Mouse (Mus musculus) embryonic facial prominence, embryonic 11.5 days (tissue): ENCODE results near the gene Adgrg3. TPM values are rescaled to one million over a fixed set of nuclear protein-coding genes. Genes with fewer than 3 reads are reported as not detected.

Experiments
- ATAC-seq: fragments of 200-750 bp; cut with Nextera tagmentation; replicated peaks from 2 replicates; pipeline ENCODE4 v1.8.0; 2017; ENCODE audit warnings: low read depth; ENCODE audit not compliant: insufficient number of reproducible peaks, low FRiP score, low TSS enrichment
- DNase-seq: peaks from one replicate; pipeline ENCODE4 v3.0.0-alpha.2; 2015; ENCODE audit warnings: low spot score
- H3K27ac ChIP-seq: fragments of 300-500 bp; sonication (generic); replicated peaks from 2 replicates; pipeline ENCODE4 v1.5.1; 2014; ENCODE audit warnings: mild to moderate bottlenecking, low read depth, low read length, control low read depth
- H3K27me3 ChIP-seq: fragments of 300-500 bp; sonication (generic); 2 replicates; pipeline ENCODE4 v1.6.1; 2014; ENCODE audit warnings: mild to moderate bottlenecking, low read length, moderate library complexity, mixed read lengths; ENCODE audit not compliant: control insufficient read depth, insufficient read depth
- H3K36me3 ChIP-seq: fragments of 300-500 bp; sonication (generic); replicated peaks from 2 replicates; pipeline ENCODE4 v1.6.1; 2014; ENCODE audit warnings: low read depth, mild to moderate bottlenecking, low read length, moderate library complexity, mixed read lengths; ENCODE audit not compliant: control insufficient read depth, insufficient read depth
- H3K4me1 ChIP-seq: fragments of 300-500 bp; sonication (generic); 2 replicates; pipeline ENCODE4 v1.6.1; 2014; ENCODE audit warnings: low read length, mixed read lengths; ENCODE audit not compliant: control insufficient read depth, insufficient read depth
- H3K4me2 ChIP-seq: fragments of 300-500 bp; sonication (generic); 2 replicates; pipeline ENCODE4 v1.6.1; 2014; ENCODE audit warnings: low read depth, mild to moderate bottlenecking, control low read depth, low read length, moderate library complexity
- H3K4me3 ChIP-seq: fragments of 300-500 bp; sonication (generic); 2 replicates; pipeline ENCODE4 v1.5.1; 2014; ENCODE audit warnings: low read depth, low read length, control low read depth
- H3K9ac ChIP-seq: fragments of 300-500 bp; sonication (generic); replicated peaks from 2 replicates; pipeline ENCODE4 v1.6.1; 2014; ENCODE audit warnings: mild to moderate bottlenecking, control low read depth, low read length
- H3K9me3 ChIP-seq: fragments of 300-500 bp; sonication (generic); replicated peaks from 2 replicates; pipeline ENCODE4 v1.6.1; 2016; ENCODE audit warnings: mild to moderate bottlenecking, low read length, inconsistent platforms, mixed read lengths; ENCODE audit not compliant: control insufficient read depth
- WGBS: fragments of 180-500 bp; shearing (Covaris S2); extraction: QIAGEN DNeasy Blood & Tissue Kit; methylation state at CpG from one replicate; pipeline ENCODE4 v1.1.7; 2014; 5-methylcytosine and 5-hydroxymethylcytosine counted together
- polyA plus RNA-seq: library from polyadenylated mRNA; unstranded; fragments of >200 nt; fragmentation: Nextera tagmentation; extraction: Ambion mirVana; gene quantifications from 2 replicates; pipeline ENCODE4 v1.2.1, GENCODE M21; 2014

The Adgrg3 gene
- polyA plus RNA-seq, 1 experiment from 2014 or later = 2.0 TPM

GRCm38 (mm10) chr8:94994006-94994405, 23.5 kb upstream of the Adgrg3 start:
- ATAC-seq (peak; percentile 88), DNase-seq (peak; percentile 89)
- no peaks in the 10 kb centered on the region for H3K9me3 ChIP-seq
- peak overlapping the region; percentile 47 for H3K9ac ChIP-seq
- 4% methylated on average over 13 of the region's 14 CpGs for WGBS
- peak overlapping the region; percentile 19 for H3K4me2 ChIP-seq
- H3K4me1 ChIP-seq = no peaks in the 10 kb centered on the region; the same call in 1 of the 2 replicates
- no peaks in the 10 kb centered on the region for H3K27me3 ChIP-seq
- H3K36me3 ChIP-seq = no peaks in the 10 kb centered on the region
- H3K4me3 ChIP-seq = peak overlapping the region; percentile 11; the same call in 1 of the 2 replicates
- H3K27ac ChIP-seq = peak overlapping the region; percentile 31; the same call in 1 of the 2 replicates

- no peaks in the 10 kb centered on the region for H3K36me3 ChIP-seq
- peak overlapping the region; percentile 19 for H3K4me2 ChIP-seq
- H3K4me1 ChIP-seq = peaks cover 4% of the 10 kb centered on the region
- ATAC-seq (0 out of 2 replicates have a peak, but pooled peaks have one; percentile 30), DNase-seq (no peak)
- peak overlapping the region; percentile 31; the same call in 1 of the 2 replicates for H3K27ac ChIP-seq
- peak overlapping the region; percentile 47 for H3K9ac ChIP-seq
- no peaks in the 10 kb centered on the region for H3K27me3 ChIP-seq
- WGBS = 29% methylated on average over 1 of the region's 1 CpGs
- H3K9me3 ChIP-seq = no peaks in the 10 kb centered on the region
- peak overlapping the region; percentile 11 for H3K4me3 ChIP-seq
Measured at GRCm38 (mm10) chr8:94994510-94994909, 23.0 kb upstream of the Adgrg3 start.

- Histone ChIP-seq H3K4me3 (peak overlapping the region; percentile 11), H3K4me2 (peak overlapping the region; percentile 19)
Measured at GRCm38 (mm10) chr8:94995336-94995893, 22.1 kb upstream of the Adgrg3 start.

GRCm38 (mm10) chr8:94996037-94996436, 21.5 kb upstream of the Adgrg3 start:
- Histone ChIP-seq H3K4me1 (peaks cover 4% of the 10 kb centered on the region), H3K36me3 (no peaks in the 10 kb centered on the region), H3K4me2 (peak overlapping the region; percentile 19), H3K27me3 (no peaks in the 10 kb centered on the region), H3K4me3 (peak overlapping the region; percentile 11), H3K9ac (peak overlapping the region; percentile 47; the same call in 1 of the 2 replicates), H3K9me3 (no peaks in the 10 kb centered on the region), H3K27ac (no peak overlapping the region)
- ATAC-seq (no peak), DNase-seq (no peak)
- 68% methylated on average over 12 of the region's 12 CpGs for WGBS

More at GRCm38 (mm10) chr8:94995336-94995893, 22.1 kb upstream of the Adgrg3 start:
- Histone ChIP-seq H3K4me1 (peaks cover 4% of the 10 kb centered on the region), H3K27ac (no peak overlapping the region), H3K9me3 (no peaks in the 10 kb centered on the region), H3K9ac (peak overlapping the region; percentile 47), H3K36me3 (no peaks in the 10 kb centered on the region), H3K27me3 (no peaks in the 10 kb centered on the region)
- ATAC-seq (no peak), DNase-seq (no peak)
- WGBS = 76% methylated on average over 5 of the region's 5 CpGs

- Histone ChIP-seq H3K27ac (no peak overlapping the region), H3K4me1 (peaks cover 4% of the 10 kb centered on the region), H3K4me3 (peak overlapping the region; percentile 5; the same call in 1 of the 2 replicates), H3K9ac (peak overlapping the region; percentile 18), H3K36me3 (no peaks in the 10 kb centered on the region), H3K27me3 (no peaks in the 10 kb centered on the region), H3K9me3 (no peaks in the 10 kb centered on the region), H3K4me2 (peak overlapping the region; percentile 13; the same call in 1 of the 2 replicates)
- DNase-seq (no peak), ATAC-seq (no peak)
- 53% methylated on average over 6 of the region's 6 CpGs for WGBS
Measured at GRCm38 (mm10) chr8:94996899-94997856, 20.3 kb upstream of the Adgrg3 start.

- H3K9me3 ChIP-seq = no peaks in the 10 kb centered on the region
- peaks cover 4% of the 10 kb centered on the region for H3K4me1 ChIP-seq
- H3K27ac ChIP-seq = no peak overlapping the region
- ATAC-seq (no peak), DNase-seq (no peak)
- no peaks in the 10 kb centered on the region for H3K27me3 ChIP-seq
- no peak overlapping the region for H3K4me2 ChIP-seq
- no peak overlapping the region for H3K9ac ChIP-seq
- 89% methylated on average over 6 of the region's 6 CpGs for WGBS
- no peak overlapping the region for H3K4me3 ChIP-seq
- no peaks in the 10 kb centered on the region for H3K36me3 ChIP-seq
Measured at GRCm38 (mm10) chr8:94997857-94998243, 19.6 kb upstream of the Adgrg3 start.

- H3K4me3 ChIP-seq = no peak overlapping the region
- no peak overlapping the region for H3K4me2 ChIP-seq
- H3K9ac ChIP-seq = no peak overlapping the region
- ATAC-seq (no peak), DNase-seq (no peak)
- H3K4me1 ChIP-seq = peaks cover 4% of the 10 kb centered on the region
- WGBS = 70% methylated on average over 2 of the region's 2 CpGs
- no peak overlapping the region for H3K27ac ChIP-seq
- no peaks in the 10 kb centered on the region for H3K36me3 ChIP-seq
- H3K27me3 ChIP-seq = no peaks in the 10 kb centered on the region
- H3K9me3 ChIP-seq = no peaks in the 10 kb centered on the region
Measured at GRCm38 (mm10) chr8:94998431-94998830, 19.1 kb upstream of the Adgrg3 start.

- Histone ChIP-seq H3K4me3 (no peak overlapping the region), H3K9me3 (no peaks in the 10 kb centered on the region), H3K4me2 (no peak overlapping the region), H3K9ac (no peak overlapping the region), H3K27ac (no peak overlapping the region), H3K36me3 (no peaks in the 10 kb centered on the region), H3K27me3 (no peaks in the 10 kb centered on the region), H3K4me1 (peaks cover 4% of the 10 kb centered on the region)
- ATAC-seq = no peak
- DNase-seq = no peak
- 67% methylated on average over 6 of the region's 6 CpGs for WGBS
Measured at GRCm38 (mm10) chr8:94999004-94999403, 18.5 kb upstream of the Adgrg3 start.
